Mouse (Mus musculus): ENCODE data around the gene Gfy. TPM values are rescaled to one million over a fixed set of nuclear protein-coding genes. Genes with fewer than 3 reads are reported as not detected.
A peak's percentile ranks its signal among the peaks of the same experiment; 100 is the strongest.

Gene Gfy
- total RNA-seq, 1 experiment, result not detected

DNA sequence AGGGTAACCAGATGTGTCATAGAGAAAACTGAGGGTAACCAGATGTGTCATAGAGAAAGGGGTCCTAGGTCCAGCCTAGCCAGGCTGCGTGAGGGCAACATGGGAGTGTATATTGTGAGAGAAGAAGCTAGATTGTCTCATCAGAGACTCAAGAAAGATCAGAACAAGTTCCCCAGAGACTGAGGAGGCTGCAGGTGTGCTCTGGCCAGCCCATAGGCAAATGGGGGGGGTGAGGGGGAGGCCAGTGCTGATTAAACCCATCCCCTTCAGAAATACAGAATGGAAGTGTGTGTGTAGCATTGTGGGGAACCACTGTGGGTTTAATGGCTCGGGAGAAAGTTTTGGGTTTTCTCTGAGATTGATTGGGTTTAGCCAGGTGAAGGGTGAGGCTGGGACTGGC is 42.3 kb upstream of the Gfy start:
- H3K36me3 ChIP-seq (ENCODE audit: control insufficient read depth, insufficient read depth, low read length, poor library complexity, severe bottlenecking), result peaks cover 55% of the 10 kb centered on the region
- no peak for TF ChIP-seq ZNF384 (IDR thresholded peaks at IDR 0.05; ENCODE audit: low read depth, low read length)
- TF ChIP-seq CHD2 (IDR thresholded peaks at IDR 0.05; ENCODE audit: low read depth, low read length), result no peak
- TF ChIP-seq HCFC1 (IDR thresholded peaks at IDR 0.05; ENCODE audit: borderline replicate concordance, insufficient read depth, low read length), result no peak
- no peak for TF ChIP-seq MAFK (IDR thresholded peaks at IDR 0.05; ENCODE audit: insufficient read depth, low read depth, low read length)
- no peak overlapping the region for H3K9ac ChIP-seq (ENCODE audit: insufficient read depth, low read depth, low read length, poor library complexity, severe bottlenecking)
- H3K4me1 ChIP-seq (ENCODE audit: control insufficient read depth in 2 of 2, insufficient read depth in 2 of 2, low read length in 2 of 2, poor library complexity in 1 of 2), result peaks cover 0 to 19% of the 10 kb centered on the region in 2 experiments; a peak in 2 of 4 replicates
- H3K27ac ChIP-seq (ENCODE audit: insufficient read depth, low read depth, low read length, poor library complexity, severe bottlenecking), result no peak overlapping the region
- DNase-seq (ENCODE audit: low read depth, low spot score), result no peak
- no peak overlapping the region for H3K4me3 ChIP-seq (ENCODE audit: insufficient read depth in 1 of 2, low read depth in 1 of 2, low read length in 2 of 2, poor library complexity in 1 of 2, severe bottlenecking in 1 of 2)
- H3K9me3 ChIP-seq (ENCODE audit: control insufficient read depth, insufficient read depth, low read depth, low read length), result no peaks in the 10 kb centered on the region
- in situ Hi-C loops (cut with MboI; ENCODE audit: low sequenced_read_pairs in 2 of 2, unreplicated experiment in 2 of 2), result no loop called here

DNA sequence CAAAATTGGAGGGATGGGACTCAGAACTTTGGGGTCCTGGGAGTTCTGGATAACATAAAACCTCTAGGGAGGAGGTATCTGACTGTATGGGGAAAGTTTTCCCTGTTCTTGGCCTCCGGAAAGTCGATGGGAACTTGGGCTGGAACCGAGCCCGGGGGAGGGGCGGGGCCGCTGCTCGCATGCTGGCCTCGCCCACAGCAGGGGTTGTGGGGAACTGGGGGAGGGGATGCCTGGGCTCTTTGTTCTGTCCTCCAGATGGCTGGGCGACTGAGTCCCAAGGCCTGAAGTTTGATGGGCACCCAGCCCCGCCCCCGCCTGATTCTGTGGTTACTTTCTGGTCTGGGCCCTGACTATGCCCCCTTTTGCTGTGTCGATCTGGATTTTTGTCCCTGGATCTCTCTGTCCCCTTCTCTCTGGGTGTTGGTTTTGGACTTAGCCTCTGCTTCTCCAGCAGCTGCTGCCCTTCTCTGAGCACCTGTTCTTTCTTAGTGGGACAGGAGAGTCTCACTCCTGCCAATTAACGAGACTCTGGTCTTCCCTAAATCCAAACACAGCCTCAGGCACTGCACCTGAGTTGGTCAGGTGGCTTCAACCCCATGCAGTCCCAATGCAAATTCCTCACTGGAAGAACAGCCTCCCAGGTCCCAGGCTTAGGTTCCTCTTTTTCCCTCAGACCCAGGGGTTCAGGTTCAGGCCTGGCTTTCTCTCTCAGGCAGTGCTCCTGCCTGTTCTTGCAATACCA is 37.2 kb upstream of the Gfy start:
- peak; percentile 79 for DNase-seq (ENCODE audit: low read depth, low spot score)
- Histone ChIP-seq H3K27ac (ENCODE audit: insufficient read depth, low read depth, low read length, poor library complexity, severe bottlenecking) (peak overlapping the region; percentile 78), H3K9me3 (ENCODE audit: control insufficient read depth, insufficient read depth, low read depth, low read length) (no peaks in the 10 kb centered on the region), H3K36me3 (ENCODE audit: control insufficient read depth, insufficient read depth, low read length, poor library complexity, severe bottlenecking) (peaks cover 30% of the 10 kb centered on the region), H3K4me1 (ENCODE audit: control insufficient read depth in 2 of 2, insufficient read depth in 2 of 2, low read length in 2 of 2, poor library complexity in 1 of 2) (peaks cover 1 to 23% of the 10 kb centered on the region in 2 experiments; a peak in 2 of 4 replicates), H3K9ac (ENCODE audit: insufficient read depth, low read depth, low read length, poor library complexity, severe bottlenecking) (peak overlapping the region; percentile 93), H3K4me3 (ENCODE audit: insufficient read depth in 1 of 2, low read depth in 1 of 2, low read length in 2 of 2, poor library complexity in 1 of 2, severe bottlenecking in 1 of 2) (peak overlapping the region; percentile 70 to 89)
- in situ Hi-C loops (cut with MboI; ENCODE audit: low sequenced_read_pairs in 2 of 2, unreplicated experiment in 2 of 2), result no loop called here
- TF ChIP-seq MAFK (IDR thresholded peaks at IDR 0.05; ENCODE audit: insufficient read depth, low read depth, low read length) (no peak), ZNF384 (IDR thresholded peaks at IDR 0.05; ENCODE audit: low read depth, low read length) (no peak), CHD2 (IDR thresholded peaks at IDR 0.05; ENCODE audit: low read depth, low read length) (no peak), ZC3H11A (IDR thresholded peaks at IDR 0.05; ENCODE audit: borderline replicate concordance, low read depth, low read length) (no peak), HCFC1 (IDR thresholded peaks at IDR 0.05; ENCODE audit: borderline replicate concordance, insufficient read depth, low read length) (no peak)

DNA sequence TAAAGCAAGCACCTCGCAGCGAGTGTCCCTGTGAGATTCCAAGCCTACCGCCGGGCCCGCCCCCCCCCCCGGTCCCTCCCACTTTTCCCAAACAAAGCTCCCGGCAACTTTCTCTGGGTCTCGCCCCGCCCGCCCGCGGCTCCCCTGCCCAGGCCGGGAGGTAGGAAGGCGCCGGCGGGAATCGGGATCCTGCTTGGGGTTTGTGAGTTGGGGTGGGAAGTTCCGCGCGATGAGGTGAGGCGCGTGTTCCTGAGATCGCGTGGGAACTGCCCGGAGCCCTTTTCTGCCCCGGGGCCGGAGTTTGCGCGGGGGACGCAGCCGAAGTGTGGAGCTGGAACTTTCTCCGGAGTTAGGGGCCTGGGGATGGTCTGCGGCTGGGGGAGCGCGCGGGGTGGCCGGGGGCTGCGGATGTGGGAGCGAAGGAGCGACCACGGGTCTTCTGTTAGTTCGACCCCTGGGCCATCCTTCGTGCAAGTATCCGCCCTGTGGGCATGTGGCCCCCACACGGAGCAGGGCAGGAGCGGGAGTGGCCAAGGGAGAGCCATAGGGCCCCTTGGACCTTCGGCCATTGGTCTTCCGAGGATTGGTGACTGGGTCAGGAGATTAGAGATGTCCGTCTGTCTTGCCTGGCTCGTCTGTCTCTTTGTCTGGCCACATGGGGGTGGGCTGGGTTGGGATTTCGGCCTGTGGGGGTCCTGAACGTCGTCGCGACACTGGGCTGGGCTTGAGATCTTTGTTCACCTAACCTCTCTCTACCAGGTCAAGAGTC is 36.5 kb upstream of the Gfy start, which contains the start of gene Tead2:
Tead2 (plus strand) TSS at position 81 of the 769 bp plus-strand sequence.
- peak within 1 kb of the TSS; percentile 78 for H3K27ac ChIP-seq (ENCODE audit: insufficient read depth, low read depth, low read length, poor library complexity, severe bottlenecking)
- no peak for TF ChIP-seq ZC3H11A (IDR thresholded peaks at IDR 0.05; ENCODE audit: borderline replicate concordance, low read depth, low read length)
- TF ChIP-seq MAFK (IDR thresholded peaks at IDR 0.05; ENCODE audit: insufficient read depth, low read depth, low read length), result no peak
- no peak for TF ChIP-seq HCFC1 (IDR thresholded peaks at IDR 0.05; ENCODE audit: borderline replicate concordance, insufficient read depth, low read length)
- no peak for TF ChIP-seq ZNF384 (IDR thresholded peaks at IDR 0.05; ENCODE audit: low read depth, low read length)
- TF ChIP-seq CHD2 (IDR thresholded peaks at IDR 0.05; ENCODE audit: low read depth, low read length), result no peak
- in situ Hi-C loops (cut with MboI; ENCODE audit: low sequenced_read_pairs in 2 of 2, unreplicated experiment in 2 of 2), result no loop called here
- DNase-seq (ENCODE audit: low read depth, low spot score), result peak; percentile 69
- H3K36me3 ChIP-seq (ENCODE audit: control insufficient read depth, insufficient read depth, low read length, poor library complexity, severe bottlenecking), result peaks cover 29% of the 10 kb centered on the region
- H3K9ac ChIP-seq (ENCODE audit: insufficient read depth, low read depth, low read length, poor library complexity, severe bottlenecking), result peak within 1 kb of the TSS; percentile 93
- H3K9me3 ChIP-seq (ENCODE audit: control insufficient read depth, insufficient read depth, low read depth, low read length), result no peaks in the 10 kb centered on the region
- peak within 1 kb of the TSS; percentile 70 to 89 for H3K4me3 ChIP-seq (ENCODE audit: insufficient read depth in 1 of 2, low read depth in 1 of 2, low read length in 2 of 2, poor library complexity in 1 of 2, severe bottlenecking in 1 of 2)
- peaks cover 4 to 27% of the 10 kb centered on the region in 2 experiments; a peak in 2 of 4 replicates for H3K4me1 ChIP-seq (ENCODE audit: control insufficient read depth in 2 of 2, insufficient read depth in 2 of 2, low read length in 2 of 2, poor library complexity in 1 of 2)

DNA sequence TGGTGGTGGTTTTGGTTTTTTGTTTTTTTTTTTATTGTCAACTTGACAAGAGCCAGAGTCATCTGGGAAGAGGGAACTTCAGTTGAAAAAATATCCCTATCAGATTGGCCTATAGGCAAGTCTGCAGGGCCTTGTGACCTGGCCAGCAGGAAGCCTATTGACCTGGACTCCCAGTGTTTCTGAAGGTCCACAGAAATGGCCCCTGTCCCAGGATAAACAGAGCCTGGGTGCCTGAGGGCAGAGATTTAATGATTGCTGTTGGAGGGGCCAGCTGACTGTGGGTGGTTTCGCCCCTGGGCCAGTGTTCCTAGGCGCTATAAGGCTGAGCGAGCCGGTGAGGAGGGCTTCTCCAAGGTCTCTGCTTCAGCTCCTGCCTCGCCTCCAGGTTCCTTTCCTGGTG is 34.3 kb upstream of the Gfy start:
- H3K36me3 ChIP-seq (ENCODE audit: control insufficient read depth, insufficient read depth, low read length, poor library complexity, severe bottlenecking), result peaks cover 13% of the 10 kb centered on the region; the same call in 1 of the 2 replicates
- H3K9ac ChIP-seq (ENCODE audit: insufficient read depth, low read depth, low read length, poor library complexity, severe bottlenecking), result no peak overlapping the region
- no peak for DNase-seq (ENCODE audit: low read depth, low spot score)
- peaks cover 4 to 24% of the 10 kb centered on the region in 2 experiments; a peak in 2 of 4 replicates for H3K4me1 ChIP-seq (ENCODE audit: control insufficient read depth in 2 of 2, insufficient read depth in 2 of 2, low read length in 2 of 2, poor library complexity in 1 of 2)
- TF ChIP-seq CHD2 (IDR thresholded peaks at IDR 0.05; ENCODE audit: low read depth, low read length) (no peak), MAFK (IDR thresholded peaks at IDR 0.05; ENCODE audit: insufficient read depth, low read depth, low read length) (no peak), ZNF384 (IDR thresholded peaks at IDR 0.05; ENCODE audit: low read depth, low read length) (no peak), ZC3H11A (IDR thresholded peaks at IDR 0.05; ENCODE audit: borderline replicate concordance, low read depth, low read length) (no peak), HCFC1 (IDR thresholded peaks at IDR 0.05; ENCODE audit: borderline replicate concordance, insufficient read depth, low read length) (no peak)
- in situ Hi-C loops (cut with MboI; ENCODE audit: low sequenced_read_pairs in 2 of 2, unreplicated experiment in 2 of 2), result no loop called here
- H3K4me3 ChIP-seq (ENCODE audit: insufficient read depth in 1 of 2, low read depth in 1 of 2, low read length in 2 of 2, poor library complexity in 1 of 2, severe bottlenecking in 1 of 2), result no peak overlapping the region
- no peaks in the 10 kb centered on the region for H3K9me3 ChIP-seq (ENCODE audit: control insufficient read depth, insufficient read depth, low read depth, low read length)
- no peak overlapping the region for H3K27ac ChIP-seq (ENCODE audit: insufficient read depth, low read depth, low read length, poor library complexity, severe bottlenecking)

All from ES-E14 (cell line).